Mouse (Mus musculus): Measurements from ENCODE around the gene Crcp. TPM values are rescaled to one million over a fixed set of nuclear protein-coding genes. Genes with fewer than 3 reads are reported as not detected.
A peak's percentile ranks its signal among the peaks of the same experiment; 100 is the strongest.

Gene Crcp
- total and polyA plus RNA-seq, 3 experiments, result 9.3 to 11.2 (median 9.5) TPM

DNA sequence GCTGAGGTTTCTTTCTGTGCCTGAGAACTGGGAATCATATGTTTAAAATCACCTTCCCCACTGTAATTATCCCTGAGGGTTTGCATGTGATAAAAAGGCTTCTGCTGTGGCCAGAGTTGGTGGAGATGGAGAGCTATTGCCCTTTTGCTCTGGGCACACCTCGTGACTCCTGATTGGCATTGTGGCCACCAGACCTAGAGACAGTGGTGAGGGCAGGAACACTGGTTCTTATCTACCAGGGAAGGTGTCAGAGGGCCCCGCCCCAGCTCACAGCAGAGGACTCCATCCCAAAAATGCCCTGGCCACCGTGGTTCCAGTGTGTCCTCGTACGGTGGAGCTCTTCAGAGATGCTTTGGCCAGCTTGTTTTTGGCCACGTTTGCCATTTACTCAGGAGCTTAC lies 23.9 kb downstream of the Crcp start:
- H3K27me3 ChIP-seq (ENCODE audit: control insufficient read depth, insufficient read depth, low read length), result no peaks in the 10 kb centered on the region

GRCm38 (mm10) chr5:130055688-130056087 lies 26.6 kb downstream of the Crcp start:
- no peak for TF ChIP-seq EP300 (IDR thresholded peaks at IDR 0.05; ENCODE audit: insufficient read depth, low read depth, low read length)
- no peak for TF ChIP-seq CTCF (IDR thresholded peaks at IDR 0.05)
- TF ChIP-seq POLR2A (IDR thresholded peaks at IDR 0.05; ENCODE audit: insufficient read depth, low read depth, low read length), result no peak
- Histone ChIP-seq H3K4me1 (ENCODE audit: control insufficient read depth, insufficient read depth, low read length) (peaks cover 16% of the 10 kb centered on the region), H3K27me3 (ENCODE audit: control insufficient read depth, insufficient read depth, low read length) (no peaks in the 10 kb centered on the region), H3K27ac (no peak overlapping the region), H3K9ac (ENCODE audit: low read depth, low read length) (no peak overlapping the region), H3K4me3 (no peak overlapping the region), H3K79me2 (replicated peaks; ENCODE audit: control insufficient read depth, insufficient read depth, low read length) (no peaks in the 10 kb centered on the region), H3K36me3 (ENCODE audit: control insufficient read depth, insufficient read depth, low read length) (peaks cover 5% of the 10 kb centered on the region)
- intact Hi-C loops (cut with DNase I), result loop anchor here (5.0 kb wide), 1 partner anchor 67 kb away; no protein-coding TSS in a partner anchor
- 95% methylated on average over 4 of the region's 4 CpGs for WGBS
- DNase-seq, result no peak

More for the DNA sequence above, 23.9 kb downstream of the Crcp start:
- peaks cover 3% of the 10 kb centered on the region; the same call in 1 of the 2 replicates for H3K36me3 ChIP-seq (ENCODE audit: control insufficient read depth, insufficient read depth, low read length)
- H3K9ac ChIP-seq (ENCODE audit: low read depth, low read length), result no peak overlapping the region
- 79% methylated on average over 6 of the region's 6 CpGs for WGBS
- H3K79me2 ChIP-seq (replicated peaks; ENCODE audit: control insufficient read depth, insufficient read depth, low read length), result no peaks in the 10 kb centered on the region
- peak overlapping the region; percentile 2; the same call in 1 of the 2 replicates for H3K27ac ChIP-seq
- no peak for DNase-seq
- intact Hi-C loops (cut with DNase I), result no loop called here
- peaks cover 15% of the 10 kb centered on the region for H3K4me1 ChIP-seq (ENCODE audit: control insufficient read depth, insufficient read depth, low read length)
- no peak overlapping the region for H3K4me3 ChIP-seq
- TF ChIP-seq CTCF (IDR thresholded peaks at IDR 0.05) (no peak), POLR2A (IDR thresholded peaks at IDR 0.05; ENCODE audit: insufficient read depth, low read depth, low read length) (no peak), EP300 (IDR thresholded peaks at IDR 0.05; ENCODE audit: insufficient read depth, low read depth, low read length) (no peak)

GRCm38 (mm10) chr5:130056303-130056702 lies 27.2 kb downstream of the Crcp start:
- no peak overlapping the region for H3K9ac ChIP-seq (ENCODE audit: low read depth, low read length)
- WGBS, result 94% methylated on average over 2 of the region's 2 CpGs
- H3K4me1 ChIP-seq (ENCODE audit: control insufficient read depth, insufficient read depth, low read length), result peaks cover 19% of the 10 kb centered on the region
- TF ChIP-seq POLR2A (IDR thresholded peaks at IDR 0.05; ENCODE audit: insufficient read depth, low read depth, low read length), result no peak
- TF ChIP-seq EP300 (IDR thresholded peaks at IDR 0.05; ENCODE audit: insufficient read depth, low read depth, low read length), result no peak
- TF ChIP-seq CTCF (IDR thresholded peaks at IDR 0.05), result no peak
- peaks cover 5% of the 10 kb centered on the region for H3K36me3 ChIP-seq (ENCODE audit: control insufficient read depth, insufficient read depth, low read length)
- H3K79me2 ChIP-seq (replicated peaks; ENCODE audit: control insufficient read depth, insufficient read depth, low read length), result no peaks in the 10 kb centered on the region
- no peaks in the 10 kb centered on the region for H3K27me3 ChIP-seq (ENCODE audit: control insufficient read depth, insufficient read depth, low read length)
- intact Hi-C loops (cut with DNase I), result loop anchor here (5.0 kb wide), 1 partner anchor 66 kb away; no protein-coding TSS in a partner anchor
- no peak overlapping the region for H3K27ac ChIP-seq
- H3K4me3 ChIP-seq, result no peak overlapping the region
- no peak for DNase-seq

- peak overlapping the region; percentile 83 for H3K27ac ChIP-seq
- intact Hi-C loops (cut with DNase I), result loop anchor here (5.0 kb wide), 1 partner anchor 63 kb away; no protein-coding TSS in a partner anchor
- 43% methylated on average over 12 of the region's 12 CpGs for WGBS
- H3K9ac ChIP-seq (ENCODE audit: low read depth, low read length), result no peak overlapping the region
- no peak overlapping the region for H3K4me3 ChIP-seq
- peak; percentile 58 to 63 for DNase-seq
- TF ChIP-seq CTCF (IDR thresholded peaks at IDR 0.05) (no peak), POLR2A (IDR thresholded peaks at IDR 0.05; ENCODE audit: insufficient read depth, low read depth, low read length) (peak; percentile 66; the same call in 1 of the 2 replicates), EP300 (IDR thresholded peaks at IDR 0.05; ENCODE audit: insufficient read depth, low read depth, low read length) (peak; percentile 63; the same call in 1 of the 2 replicates)
- no peaks in the 10 kb centered on the region for H3K27me3 ChIP-seq (ENCODE audit: control insufficient read depth, insufficient read depth, low read length)
- no peaks in the 10 kb centered on the region for H3K79me2 ChIP-seq (replicated peaks; ENCODE audit: control insufficient read depth, insufficient read depth, low read length)
- peaks cover 7% of the 10 kb centered on the region for H3K36me3 ChIP-seq (ENCODE audit: control insufficient read depth, insufficient read depth, low read length)
- peaks cover 24% of the 10 kb centered on the region for H3K4me1 ChIP-seq (ENCODE audit: control insufficient read depth, insufficient read depth, low read length)
Observed at GRCm38 (mm10) chr5:130059413-130060328, 30.6 kb downstream of the Crcp start.

GRCm38 (mm10) chr5:130060329-130060665 lies 31.2 kb downstream of the Crcp start:
- 53% methylated on average over 4 of the region's 4 CpGs for WGBS
- H3K36me3 ChIP-seq (ENCODE audit: control insufficient read depth, insufficient read depth, low read length), result peaks cover 7% of the 10 kb centered on the region
- H3K9ac ChIP-seq (ENCODE audit: low read depth, low read length), result no peak overlapping the region
- H3K27me3 ChIP-seq (ENCODE audit: control insufficient read depth, insufficient read depth, low read length), result no peaks in the 10 kb centered on the region
- peaks cover 24% of the 10 kb centered on the region for H3K4me1 ChIP-seq (ENCODE audit: control insufficient read depth, insufficient read depth, low read length)
- intact Hi-C loops (cut with DNase I), result no loop called here
- DNase-seq, result no peak
- H3K4me3 ChIP-seq, result no peak overlapping the region
- H3K79me2 ChIP-seq (replicated peaks; ENCODE audit: control insufficient read depth, insufficient read depth, low read length), result no peaks in the 10 kb centered on the region
- peak overlapping the region; percentile 83 for H3K27ac ChIP-seq
- no peak for TF ChIP-seq EP300 (IDR thresholded peaks at IDR 0.05; ENCODE audit: insufficient read depth, low read depth, low read length)
- no peak for TF ChIP-seq CTCF (IDR thresholded peaks at IDR 0.05)
- TF ChIP-seq POLR2A (IDR thresholded peaks at IDR 0.05; ENCODE audit: insufficient read depth, low read depth, low read length), result no peak

GRCm38 (mm10) chr5:130062096-130062495 lies 33.0 kb downstream of the Crcp start:
- H3K4me1 ChIP-seq (ENCODE audit: control insufficient read depth, insufficient read depth, low read length), result peaks cover 24% of the 10 kb centered on the region
- no peaks in the 10 kb centered on the region for H3K27me3 ChIP-seq (ENCODE audit: control insufficient read depth, insufficient read depth, low read length)
- peak; percentile 85 for TF ChIP-seq EP300 (IDR thresholded peaks at IDR 0.05; ENCODE audit: insufficient read depth, low read depth, low read length)
- no peak for TF ChIP-seq POLR2A (IDR thresholded peaks at IDR 0.05; ENCODE audit: insufficient read depth, low read depth, low read length)
- 39% methylated on average over 2 of the region's 2 CpGs for WGBS
- no peak overlapping the region for H3K9ac ChIP-seq (ENCODE audit: low read depth, low read length)
- peak overlapping the region; percentile 79 for H3K27ac ChIP-seq
- peaks cover 7% of the 10 kb centered on the region for H3K36me3 ChIP-seq (ENCODE audit: control insufficient read depth, insufficient read depth, low read length)
- intact Hi-C loops (cut with DNase I), result loop anchor here (2.0 kb wide), 1 partner anchor 17 kb away; no protein-coding TSS in a partner anchor
- H3K79me2 ChIP-seq (replicated peaks; ENCODE audit: control insufficient read depth, insufficient read depth, low read length), result no peaks in the 10 kb centered on the region
- peak in 1 of 2 experiments; percentile 49 for DNase-seq
- H3K4me3 ChIP-seq, result no peak overlapping the region

Data from heart, adult 2 months (tissue).